Mouse (Mus musculus): ENCODE data around the gene A930033H14Rik. TPM values are rescaled to one million over a fixed set of nuclear protein-coding genes. Genes with fewer than 3 reads are reported as not detected.

Gene A930033H14Rik
- polyA plus RNA-seq, 1 experiment from 2014 or later, result 1.1 TPM

- WGBS, result 67% methylated on average over 7 of the region's 7 CpGs
- Histone ChIP-seq H3K9me3 (ENCODE audit: control insufficient read depth, low read length) (no peaks in the 10 kb centered on the region), H3K36me3 (ENCODE audit: control insufficient read depth, insufficient read depth) (no peaks in the 10 kb centered on the region), H3K4me3 (replicated peaks; ENCODE audit: low read length) (no peak overlapping the region), H3K9ac (replicated peaks; ENCODE audit: low read depth, low read length) (no peak overlapping the region), H3K4me2 (ENCODE audit: low read length) (no peak overlapping the region), H3K27ac (ENCODE audit: low read length) (no peak overlapping the region), H3K27me3 (replicated peaks; ENCODE audit: control insufficient read depth, insufficient read depth, low read length) (no peaks in the 10 kb centered on the region), H3K4me1 (replicated peaks; ENCODE audit: control insufficient read depth, insufficient read depth, low read length) (no peaks in the 10 kb centered on the region)
- no peak for ATAC-seq
Measured at GRCm38 (mm10) chr10:69165125-69165524, 47.8 kb downstream of the A930033H14Rik start.

GRCm38 (mm10) chr10:69163216-69163615, 49.7 kb downstream of the A930033H14Rik start:
- no peaks in the 10 kb centered on the region for H3K9me3 ChIP-seq (ENCODE audit: control insufficient read depth, low read length)
- 78% methylated on average over 5 of the region's 5 CpGs for WGBS
- H3K27me3 ChIP-seq (replicated peaks; ENCODE audit: control insufficient read depth, insufficient read depth, low read length), result no peaks in the 10 kb centered on the region
- no peak overlapping the region for H3K9ac ChIP-seq (replicated peaks; ENCODE audit: low read depth, low read length)
- no peaks in the 10 kb centered on the region for H3K36me3 ChIP-seq (ENCODE audit: control insufficient read depth, insufficient read depth)
- H3K4me3 ChIP-seq (replicated peaks; ENCODE audit: low read length), result no peak overlapping the region
- no peak overlapping the region for H3K27ac ChIP-seq (ENCODE audit: low read length)
- H3K4me2 ChIP-seq (ENCODE audit: low read length), result no peak overlapping the region
- no peak for ATAC-seq
- H3K4me1 ChIP-seq (replicated peaks; ENCODE audit: control insufficient read depth, insufficient read depth, low read length), result no peaks in the 10 kb centered on the region

- no peaks in the 10 kb centered on the region for H3K4me1 ChIP-seq (replicated peaks; ENCODE audit: control insufficient read depth, insufficient read depth, low read length)
- H3K4me3 ChIP-seq (replicated peaks; ENCODE audit: low read length), result no peak overlapping the region
- 76% methylated on average over 5 of the region's 5 CpGs for WGBS
- H3K27me3 ChIP-seq (replicated peaks; ENCODE audit: control insufficient read depth, insufficient read depth, low read length), result no peaks in the 10 kb centered on the region
- H3K36me3 ChIP-seq (ENCODE audit: control insufficient read depth, insufficient read depth), result no peaks in the 10 kb centered on the region
- ATAC-seq, result no peak
- H3K4me2 ChIP-seq (ENCODE audit: low read length), result no peak overlapping the region
- no peaks in the 10 kb centered on the region for H3K9me3 ChIP-seq (ENCODE audit: control insufficient read depth, low read length)
- no peak overlapping the region for H3K27ac ChIP-seq (ENCODE audit: low read length)
- H3K9ac ChIP-seq (replicated peaks; ENCODE audit: low read depth, low read length), result no peak overlapping the region
Measured at GRCm38 (mm10) chr10:69162577-69162976, 50.3 kb downstream of the A930033H14Rik start.

GRCm38 (mm10) chr10:69161503-69161902, 51.4 kb downstream of the A930033H14Rik start:
- no peaks in the 10 kb centered on the region for H3K27me3 ChIP-seq (replicated peaks; ENCODE audit: control insufficient read depth, insufficient read depth, low read length)
- H3K4me1 ChIP-seq (replicated peaks; ENCODE audit: control insufficient read depth, insufficient read depth, low read length), result no peaks in the 10 kb centered on the region
- H3K9me3 ChIP-seq (ENCODE audit: control insufficient read depth, low read length), result no peaks in the 10 kb centered on the region
- 86% methylated on average over 3 of the region's 3 CpGs for WGBS
- no peak overlapping the region for H3K9ac ChIP-seq (replicated peaks; ENCODE audit: low read depth, low read length)
- H3K36me3 ChIP-seq (ENCODE audit: control insufficient read depth, insufficient read depth), result no peaks in the 10 kb centered on the region
- no peak for ATAC-seq
- no peak overlapping the region for H3K4me3 ChIP-seq (replicated peaks; ENCODE audit: low read length)
- no peak overlapping the region for H3K27ac ChIP-seq (ENCODE audit: low read length)
- no peak overlapping the region for H3K4me2 ChIP-seq (ENCODE audit: low read length)

DNA sequence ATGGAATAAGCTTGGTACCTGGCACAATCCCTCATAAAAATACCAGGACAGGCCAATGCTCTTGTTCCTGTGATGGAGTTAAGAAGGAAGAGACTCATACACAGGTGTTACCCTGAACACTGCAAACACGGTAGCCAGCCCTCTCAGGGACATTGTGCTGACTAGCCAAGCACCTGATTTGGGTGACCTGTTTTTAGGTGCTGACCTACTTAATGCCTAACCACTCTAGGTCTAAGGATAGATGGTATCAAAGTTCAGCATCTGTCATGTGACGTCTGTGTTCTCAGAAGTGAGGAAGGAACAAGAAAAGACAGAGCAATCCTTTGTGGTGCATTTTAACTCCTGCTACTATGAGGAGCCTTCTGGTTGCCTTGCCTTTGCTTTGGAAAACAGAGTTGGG, 52.0 kb downstream of the A930033H14Rik start:
- no peak for ATAC-seq
- Histone ChIP-seq H3K9ac (replicated peaks; ENCODE audit: low read depth, low read length) (no peak overlapping the region), H3K4me3 (replicated peaks; ENCODE audit: low read length) (no peak overlapping the region), H3K9me3 (ENCODE audit: control insufficient read depth, low read length) (no peaks in the 10 kb centered on the region), H3K4me1 (replicated peaks; ENCODE audit: control insufficient read depth, insufficient read depth, low read length) (no peaks in the 10 kb centered on the region), H3K27me3 (replicated peaks; ENCODE audit: control insufficient read depth, insufficient read depth, low read length) (no peaks in the 10 kb centered on the region), H3K27ac (ENCODE audit: low read length) (no peak overlapping the region), H3K4me2 (ENCODE audit: low read length) (no peak overlapping the region), H3K36me3 (ENCODE audit: control insufficient read depth, insufficient read depth) (no peaks in the 10 kb centered on the region)
- WGBS, result 86% methylated on average over 2 of the region's 2 CpGs

Other genes with a start within 250 kb of the A930033H14Rik start
- gene Rhobtb1, start 61.7 kb downstream of the A930033H14Rik start, polyA plus RNA-seq (2015; fragmentation: Nextera tagmentation; extraction: Ambion mirVana), result 12.2 and 14.2 TPM in 2 replicates
- 154 and 191 TPM in 2 replicates for gene Cdk1, start 139.8 kb upstream of the A930033H14Rik start, polyA plus RNA-seq (2015; fragmentation: Nextera tagmentation; extraction: Ambion mirVana)
- 89.5 and 102 TPM in 2 replicates for gene Ank3, start 185.7 kb upstream of the A930033H14Rik start, polyA plus RNA-seq (2015; fragmentation: Nextera tagmentation; extraction: Ambion mirVana)